Mouse (Mus musculus) spleen, adult 2 months (tissue): Measurements from ENCODE around the gene Plekhm2. TPM values are rescaled to one million over a fixed set of nuclear protein-coding genes. Genes with fewer than 3 reads are reported as not detected.
A peak's percentile ranks its signal among the peaks of the same experiment; 100 is the strongest.

ENCODE experiments used
- DNase-seq, 2 experiments: peaks; one replicate each; pipeline versions ENCODE4 v3.0.0 to v3.0.0-alpha.2; 2012 to 2021; ENCODE audit warnings: low spot score in 2 of 2, low read depth in 1 of 2
- H3K27ac ChIP-seq: fragments of 200-500 bp; 2 replicates; pipeline ENCODE4 v1.5.1; 2012; ENCODE audit warnings: low read length, inconsistent platforms; ENCODE audit not compliant: insufficient read depth
- H3K27me3 ChIP-seq: fragments of 200-500 bp; 2 replicates; pipeline ENCODE4 v1.6.1; 2012; ENCODE audit warnings: mild to moderate bottlenecking, moderate library complexity, low read length, inconsistent platforms; ENCODE audit not compliant: control insufficient read depth, insufficient read depth
- H3K36me3 ChIP-seq: fragments of 200-500 bp; 2 replicates; pipeline ENCODE4 v1.6.1; 2012; ENCODE audit warnings: mild to moderate bottlenecking, low read length, inconsistent platforms; ENCODE audit not compliant: control insufficient read depth, insufficient read depth
- H3K4me1 ChIP-seq: fragments of 200-500 bp; 2 replicates; pipeline ENCODE4 v1.6.1; 2011; ENCODE audit warnings: inconsistent platforms; ENCODE audit not compliant: control insufficient read depth, insufficient read depth, insufficient read length
- H3K4me3 ChIP-seq: fragments of 200-500 bp; 2 replicates; pipeline ENCODE4 v1.5.1; 2011; ENCODE audit warnings: mild to moderate bottlenecking, inconsistent platforms; ENCODE audit not compliant: insufficient read depth, insufficient read length; ENCODE audit errors: extremely low read depth
- CTCF ChIP-seq: fragments of 200-500 bp; IDR thresholded peaks from 2 replicates; pipeline ENCODE4 v1.5.1; 2011; ENCODE audit warnings: mild to moderate bottlenecking, inconsistent platforms; ENCODE audit not compliant: insufficient read depth, insufficient read length, insufficient replicate concordance; ENCODE audit errors: extremely low read depth
- POLR2A ChIP-seq: fragments of 200-500 bp; IDR thresholded peaks from 2 replicates; pipeline ENCODE4 v1.6.1; 2011; ENCODE audit warnings: low read depth, low read length, inconsistent platforms
- WGBS: fragments of 180-500 bp; shearing (Covaris S2); methylation state at CpG from one replicate; pipeline ENCODE4 v1.1.7; 2018; 5-methylcytosine and 5-hydroxymethylcytosine counted together
- polyA plus RNA-seq: library from polyadenylated mRNA; depleted of rRNA; stranded (reverse); fragments of >200 nt; gene quantifications from 2 replicates; pipeline ENCODE4 v1.2.3, GENCODE M21; 2012

Plekhm2 gene
- polyA plus RNA-seq, 1 experiment = 51.6 TPM

GRCm38 (mm10) chr4:141664011-141664745, 521 bp downstream of the Plekhm2 start:
- no peaks in the 10 kb centered on the region for H3K27me3 ChIP-seq
- peak overlapping the region; percentile 45 for H3K27ac ChIP-seq
- 0 out of 2 replicates have a peak, but pooled peaks cover 2% of the 10 kb centered on the region for H3K36me3 ChIP-seq
- peaks cover 7% of the 10 kb centered on the region; the same call in 1 of the 2 replicates for H3K4me1 ChIP-seq
- TF ChIP-seq POLR2A = no peak
- TF ChIP-seq CTCF = no peak
- DNase-seq = peak in 1 of 2 experiments; percentile 66
- peak overlapping the region; percentile 76 for H3K4me3 ChIP-seq
- 3% methylated on average over 54 of the region's 60 CpGs for WGBS

DNA sequence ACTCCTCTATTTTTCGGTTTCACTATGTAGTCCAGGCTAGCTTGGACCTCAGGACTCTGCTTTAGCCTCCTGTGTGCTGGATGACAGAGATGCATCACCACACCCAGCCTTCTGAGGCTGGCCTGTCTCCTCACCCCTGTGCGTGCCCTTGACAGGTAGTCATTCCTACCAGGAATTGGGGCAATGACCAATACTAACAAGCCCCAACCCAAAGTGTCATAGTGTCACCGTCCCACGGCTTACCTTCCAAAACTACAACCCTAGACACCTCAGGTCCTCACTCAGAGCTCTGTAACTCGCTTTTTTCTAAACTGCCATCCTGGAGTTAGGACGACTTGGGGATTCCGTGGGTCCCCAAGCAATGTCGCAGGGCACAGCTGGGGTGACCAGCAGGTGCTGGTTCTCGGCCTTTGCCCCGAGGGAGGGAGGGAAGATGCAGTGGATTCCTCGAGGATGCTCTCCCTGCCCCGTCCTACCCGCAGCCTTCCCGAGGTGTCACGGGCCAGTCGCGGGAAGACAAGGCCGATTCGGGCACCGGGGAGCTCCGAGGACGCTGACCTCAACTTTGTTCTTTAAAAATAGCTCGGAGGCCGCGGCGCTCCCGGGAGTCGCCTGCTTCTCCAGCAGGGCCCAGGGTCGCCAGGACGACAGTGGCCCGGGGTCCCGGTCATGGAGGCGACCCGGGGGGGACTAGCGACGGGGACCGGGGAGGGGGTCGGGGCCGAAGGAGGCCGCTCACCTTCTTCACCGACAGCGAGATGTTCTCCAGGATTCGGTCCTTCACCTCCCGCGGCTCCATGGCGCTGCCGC, 1.4 kb downstream of the Plekhm2 start:
- H3K27ac ChIP-seq = peak overlapping the region; percentile 37; the same call in 1 of the 2 replicates
- WGBS = 5% methylated on average over 38 of the region's 47 CpGs
- H3K36me3 ChIP-seq = 0 out of 2 replicates have a peak, but pooled peaks cover 2% of the 10 kb centered on the region
- H3K27me3 ChIP-seq = no peaks in the 10 kb centered on the region
- TF ChIP-seq CTCF (no peak), POLR2A (no peak)
- no peak for DNase-seq
- peak overlapping the region; percentile 76 for H3K4me3 ChIP-seq
- peaks cover 7% of the 10 kb centered on the region; the same call in 1 of the 2 replicates for H3K4me1 ChIP-seq

DNA sequence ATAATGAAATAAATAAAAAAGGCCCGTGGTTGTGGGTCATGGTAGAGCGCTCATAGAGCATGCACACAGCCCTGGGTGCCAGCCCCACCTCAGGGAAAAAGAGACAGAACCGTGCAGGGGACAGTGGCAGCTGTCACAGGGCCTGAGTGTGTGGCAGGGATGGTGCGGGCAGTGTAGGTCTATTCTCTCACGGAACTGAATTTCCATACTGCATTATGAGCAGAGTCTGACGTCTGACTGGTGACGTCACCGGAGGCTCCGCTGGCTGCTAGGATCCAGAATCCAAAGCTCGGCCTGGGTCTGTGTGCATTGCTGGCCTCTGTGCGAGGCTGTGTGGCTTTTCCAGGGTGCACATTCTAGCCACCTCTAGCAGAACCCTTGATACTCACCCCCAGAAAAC, 3.8 kb downstream of the Plekhm2 start:
- no peak for DNase-seq
- Histone ChIP-seq H3K4me1 (peaks cover 7% of the 10 kb centered on the region; the same call in 1 of the 2 replicates), H3K4me3 (no peak overlapping the region), H3K36me3 (0 out of 2 replicates have a peak, but pooled peaks cover 2% of the 10 kb centered on the region), H3K27ac (no peak overlapping the region), H3K27me3 (no peaks in the 10 kb centered on the region)
- 88% methylated on average over 11 of the region's 11 CpGs for WGBS
- TF ChIP-seq POLR2A = no peak
- no peak for TF ChIP-seq CTCF

GRCm38 (mm10) chr4:141659739-141660138, 5.0 kb downstream of the Plekhm2 start:
- Histone ChIP-seq H3K4me1 (peaks cover 7% of the 10 kb centered on the region; the same call in 1 of the 2 replicates), H3K27me3 (no peaks in the 10 kb centered on the region), H3K27ac (no peak overlapping the region), H3K36me3 (0 out of 2 replicates have a peak, but pooled peaks cover 2% of the 10 kb centered on the region), H3K4me3 (no peak overlapping the region)
- WGBS = 90% methylated on average over 4 of the region's 4 CpGs
- TF ChIP-seq POLR2A (no peak), CTCF (no peak)
- DNase-seq = no peak

DNA sequence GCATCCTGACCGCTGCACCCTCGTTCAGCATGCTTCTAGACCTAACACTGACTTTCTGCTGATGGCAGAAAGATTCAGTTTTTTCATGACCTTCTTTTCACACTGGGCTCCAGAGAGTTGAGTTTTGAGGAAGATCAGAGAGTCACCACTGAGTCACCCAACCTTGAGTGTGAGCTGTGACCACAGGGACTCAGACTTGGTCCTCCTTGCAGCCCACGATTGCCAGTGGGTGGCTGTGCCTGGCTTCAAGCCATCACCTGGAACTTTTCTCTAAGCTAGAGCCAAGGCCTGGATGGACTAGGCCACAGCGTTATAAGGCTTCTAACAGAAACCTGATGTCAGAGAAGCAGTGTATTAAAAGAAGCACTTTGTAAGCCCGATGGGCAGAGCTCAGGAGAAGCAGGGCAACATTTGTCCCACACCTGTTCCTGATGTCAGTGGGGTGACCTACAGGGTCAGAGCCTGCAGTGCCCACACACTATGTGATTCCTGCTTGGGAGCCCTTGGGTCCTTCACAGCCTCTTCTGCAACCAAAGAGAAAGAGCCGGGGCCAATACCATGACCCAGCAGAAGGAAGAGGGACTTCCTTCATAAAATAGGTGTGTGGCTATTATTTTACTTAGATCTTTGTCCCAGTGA, 5.7 kb downstream of the Plekhm2 start:
- no peak overlapping the region for H3K4me3 ChIP-seq
- DNase-seq = no peak
- no peak for TF ChIP-seq POLR2A
- no peak for TF ChIP-seq CTCF
- H3K27me3 ChIP-seq = no peaks in the 10 kb centered on the region
- no peak overlapping the region for H3K27ac ChIP-seq
- WGBS = 79% methylated on average over 6 of the region's 6 CpGs
- H3K4me1 ChIP-seq = peaks cover 4% of the 10 kb centered on the region; the same call in 1 of the 2 replicates
- 0 out of 2 replicates have a peak, but pooled peaks cover 2% of the 10 kb centered on the region for H3K36me3 ChIP-seq

DNA sequence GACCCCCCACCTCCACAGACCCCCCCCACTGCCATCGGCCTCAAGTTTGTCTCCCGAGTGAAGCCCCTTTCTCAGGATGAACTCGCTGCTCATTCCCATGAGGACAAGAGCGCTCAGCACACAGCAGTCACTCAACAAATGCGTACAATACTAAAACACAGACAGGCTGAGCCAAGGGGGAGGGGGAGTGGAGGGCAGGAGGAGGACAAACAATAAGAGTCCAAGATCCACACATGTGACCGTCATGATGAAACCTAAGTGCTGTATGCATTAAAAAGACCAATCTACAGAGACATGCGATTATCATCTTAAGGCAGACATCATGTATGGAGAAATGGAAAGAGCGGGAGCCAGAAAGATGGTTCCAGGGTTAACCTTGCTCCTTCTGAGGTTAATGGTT, 7.8 kb downstream of the Plekhm2 start:
- Histone ChIP-seq H3K36me3 (peaks cover 4% of the 10 kb centered on the region; the same call in 1 of the 2 replicates), H3K4me1 (no peaks in the 10 kb centered on the region; the same call in 1 of the 2 replicates), H3K27me3 (no peaks in the 10 kb centered on the region), H3K4me3 (no peak overlapping the region), H3K27ac (no peak overlapping the region)
- no peak for DNase-seq
- 95% methylated on average over 8 of the region's 8 CpGs for WGBS
- TF ChIP-seq POLR2A (no peak), CTCF (no peak)
